Comparison of ENCODE assay signal across 7 mouse cellular contexts in the genomic region with DNA sequence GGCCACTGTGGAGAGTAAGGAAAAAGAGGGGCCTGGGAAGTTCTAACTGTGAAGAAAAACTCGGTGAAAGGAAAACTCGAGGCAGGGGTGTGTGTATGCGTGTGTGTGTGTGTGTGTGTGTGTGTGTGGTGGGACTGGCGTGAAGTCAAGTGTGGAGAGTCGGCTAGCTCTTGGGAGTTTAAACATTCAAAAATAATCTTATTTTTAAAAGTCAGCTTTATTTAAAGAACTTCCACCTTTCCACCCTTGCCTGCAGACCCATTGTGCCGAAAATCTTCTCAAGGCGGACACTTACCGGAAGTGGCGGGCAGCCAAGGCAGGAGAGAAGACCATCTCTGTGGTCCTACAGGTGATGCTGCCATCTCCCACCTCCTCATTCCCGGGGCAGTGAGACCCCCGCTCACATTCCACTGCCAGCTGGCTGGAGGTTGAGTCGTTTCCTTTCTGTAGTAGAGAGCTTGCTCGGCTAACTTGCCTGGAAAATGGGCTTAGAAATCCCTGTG. TPM values are rescaled to one million over a fixed set of nuclear protein-coding genes. Genes with fewer than 3 reads are reported as not detected.
DNase-seq lines count a peak whose midpoint lies in the region; ATAC-seq and TF ChIP-seq lines count a peak whose summit lies in the region.

No protein-coding gene starts in this region.

- ATAC-seq in embryonic facial prominence, embryonic 15.5 days (ENCODE audit: insufficient number of reproducible peaks, low FRiP score, low TSS enrichment, low read depth), result no peak; the same call in 1 of the 2 replicates
- no peak for ATAC-seq in intestine, postnatal 0 days
- ATAC-seq in neural tube, embryonic 15.5 days (ENCODE audit: low FRiP score), result peak; percentile 12; the same call in 1 of the 2 replicates
- no peak for ATAC-seq in monocyte, adult 5-6 weeks (replicated peaks; ENCODE audit: insufficient number of reproducible peaks, low FRiP score, low TSS enrichment, poor library complexity, severe bottlenecking)

- TF ChIP-seq CTCF in lung, adult 2 months (IDR thresholded peaks at IDR 0.05; ENCODE audit: insufficient read depth, low read length), result no peak
- no peak for TF ChIP-seq CTCF in intestine, postnatal 0 days (IDR thresholded peaks at IDR 0.05; ENCODE audit: low read depth)

- H3K36me3 ChIP-seq in embryonic facial prominence, embryonic 15.5 days, result peaks cover 32% of the 10 kb centered on the region
- peaks cover 7% of the 10 kb centered on the region; the same call in 1 of the 2 replicates for H3K36me3 ChIP-seq in intestine, postnatal 0 days (ENCODE audit: control insufficient read depth, insufficient read depth)
- peaks cover 25% of the 10 kb centered on the region for H3K36me3 ChIP-seq in neural tube, embryonic 15.5 days

- H3K27me3 ChIP-seq in embryonic facial prominence, embryonic 15.5 days, result no peaks in the 10 kb centered on the region
- no peaks in the 10 kb centered on the region for H3K27me3 ChIP-seq in intestine, postnatal 0 days (replicated peaks; ENCODE audit: control insufficient read depth, insufficient read depth, low read length)
- no peaks in the 10 kb centered on the region for H3K27me3 ChIP-seq in neural tube, embryonic 15.5 days (replicated peaks)

- 0 out of 2 replicates have a peak, but pooled peaks cover 2% of the 10 kb centered on the region for H3K4me1 ChIP-seq in lung, adult 2 months (ENCODE audit: control insufficient read depth, insufficient read depth, low read length)
- peaks cover 13% of the 10 kb centered on the region for H3K4me1 ChIP-seq in embryonic facial prominence, embryonic 15.5 days
- H3K4me1 ChIP-seq in intestine, postnatal 0 days (replicated peaks; ENCODE audit: control insufficient read depth, insufficient read depth, low read length), result 0 out of 2 replicates have a peak, but pooled peaks cover 3% of the 10 kb centered on the region
- H3K4me1 ChIP-seq in neural tube, embryonic 15.5 days, result peaks cover 17% of the 10 kb centered on the region

- 21% methylated on average over 13 of the region's 13 CpGs for WGBS in lung, adult 2 months
- 20% methylated on average over 13 of the region's 13 CpGs for WGBS in embryonic facial prominence, embryonic 15.5 days
- WGBS in intestine, postnatal 0 days, result 19% methylated on average over 13 of the region's 13 CpGs
- 31% methylated on average over 13 of the region's 13 CpGs for WGBS in neural tube, embryonic 15.5 days

- H3K9ac ChIP-seq in embryonic facial prominence, embryonic 15.5 days, result peak overlapping the region; percentile 87
- H3K9ac ChIP-seq in intestine, postnatal 0 days (ENCODE audit: low read depth, low read length), result peak overlapping the region; percentile 77
- peak overlapping the region; percentile 79 for H3K9ac ChIP-seq in neural tube, embryonic 15.5 days (replicated peaks)

- TF ChIP-seq POLR2A in lung, adult 2 months (IDR thresholded peaks at IDR 0.05; ENCODE audit: borderline replicate concordance, extremely low read depth, low read depth, low read length), result no peak

- DNase-seq in lung, adult 2 months, result no peak
- DNase-seq in lung, postnatal 14 days, result no peak
- no peak for DNase-seq in thymus, postnatal 14 days

- peak overlapping the region; percentile 84; the same call in 1 of the 2 replicates for H3K27ac ChIP-seq in embryonic facial prominence, embryonic 15.5 days (replicated peaks)
- H3K27ac ChIP-seq in intestine, postnatal 0 days (ENCODE audit: low read depth, low read length), result peak overlapping the region; percentile 30; the same call in 1 of the 2 replicates
- H3K27ac ChIP-seq in neural tube, embryonic 15.5 days (replicated peaks), result peak overlapping the region; percentile 73; the same call in 1 of the 2 replicates

- H3K9me3 ChIP-seq in embryonic facial prominence, embryonic 15.5 days (replicated peaks), result no peaks in the 10 kb centered on the region
- H3K9me3 ChIP-seq in intestine, postnatal 0 days (ENCODE audit: control insufficient read depth), result no peaks in the 10 kb centered on the region
- H3K9me3 ChIP-seq in neural tube, embryonic 15.5 days (replicated peaks), result no peaks in the 10 kb centered on the region

- H3K4me2 ChIP-seq in embryonic facial prominence, embryonic 15.5 days (replicated peaks), result peak overlapping the region; percentile 75
- peak overlapping the region; percentile 85 for H3K4me2 ChIP-seq in intestine, postnatal 0 days (replicated peaks; ENCODE audit: low read depth)
- peak overlapping the region; percentile 77 for H3K4me2 ChIP-seq in neural tube, embryonic 15.5 days

- peak overlapping the region; percentile 97 for H3K4me3 ChIP-seq in lung, adult 2 months (replicated peaks; ENCODE audit: extremely low read depth, low read depth, low read length)
- peak overlapping the region; percentile 82 for H3K4me3 ChIP-seq in embryonic facial prominence, embryonic 15.5 days (replicated peaks)
- peak overlapping the region; percentile 92 for H3K4me3 ChIP-seq in intestine, postnatal 0 days (ENCODE audit: low read depth, low read length)
- H3K4me3 ChIP-seq in neural tube, embryonic 15.5 days (replicated peaks), result peak overlapping the region; percentile 85

RNA-seq across cellular contexts. Expression of a gene that starts 1.5 kb away (rescaled TPM):
- 36.9 and 40.5 TPM in 2 replicates for polyA plus RNA-seq in lung, adult 2 months (2012; rRNA removed)
- 122 and 127 TPM in 2 replicates for polyA plus RNA-seq in embryonic facial prominence, embryonic 15.5 days (2015; fragmentation: Nextera tagmentation; extraction: Ambion mirVana)
- 24.5 and 26.6 TPM in 2 replicates for polyA plus RNA-seq in intestine, postnatal 0 days (2015; fragmentation: Nextera tagmentation; extraction: Ambion mirVana)
- 60.2 and 75.0 TPM in 2 replicates for polyA plus RNA-seq in neural tube, embryonic 15.5 days (2015; fragmentation: Nextera tagmentation; extraction: Ambion mirVana)
- total RNA-seq in monocyte, adult 5-6 weeks (2017), result 18.0 to 42.4 TPM (median 29.6 TPM) in 3 replicates

RNA-seq across cellular contexts. Expression of a gene that starts 1.7 kb away (rescaled TPM):
- 0.15 and 24.2 TPM in 2 replicates for polyA plus RNA-seq in lung, adult 2 months (2012; rRNA removed)
- 9.4 and 16.4 TPM in 2 replicates for polyA plus RNA-seq in embryonic facial prominence, embryonic 15.5 days (2015; fragmentation: Nextera tagmentation; extraction: Ambion mirVana)
- polyA plus RNA-seq in intestine, postnatal 0 days (2015; fragmentation: Nextera tagmentation; extraction: Ambion mirVana), result not detected in 2 replicates
- polyA plus RNA-seq in neural tube, embryonic 15.5 days (2015; fragmentation: Nextera tagmentation; extraction: Ambion mirVana), result 0.51 TPM in 1 of 2 replicates, not detected in the other
- total RNA-seq in monocyte, adult 5-6 weeks (2017), result not detected in 3 replicates

RNA-seq across cellular contexts. Expression of a gene that starts 17.1 kb away (rescaled TPM):
- 14.7 and 16.5 TPM in 2 replicates for polyA plus RNA-seq in lung, adult 2 months (2012; rRNA removed)
- 11.2 and 11.4 TPM in 2 replicates for polyA plus RNA-seq in embryonic facial prominence, embryonic 15.5 days (2015; fragmentation: Nextera tagmentation; extraction: Ambion mirVana)
- polyA plus RNA-seq in intestine, postnatal 0 days (2015; fragmentation: Nextera tagmentation; extraction: Ambion mirVana), result 3.4 TPM in 2 replicates
- polyA plus RNA-seq in neural tube, embryonic 15.5 days (2015; fragmentation: Nextera tagmentation; extraction: Ambion mirVana), result 18.8 and 21.1 TPM in 2 replicates
- 2.5 to 6.9 TPM (median 2.9 TPM) in 3 replicates for total RNA-seq in monocyte, adult 5-6 weeks (2017)

RNA-seq across cellular contexts. Expression of a gene that starts 35.3 kb away (rescaled TPM):
- not detected in 2 replicates for polyA plus RNA-seq in lung, adult 2 months (2012; rRNA removed)
- polyA plus RNA-seq in embryonic facial prominence, embryonic 15.5 days (2015; fragmentation: Nextera tagmentation; extraction: Ambion mirVana), result 0.62 and 0.72 TPM in 2 replicates
- 0.05 TPM in 1 of 2 replicates, not detected in the other for polyA plus RNA-seq in intestine, postnatal 0 days (2015; fragmentation: Nextera tagmentation; extraction: Ambion mirVana)
- 0.98 and 1.2 TPM in 2 replicates for polyA plus RNA-seq in neural tube, embryonic 15.5 days (2015; fragmentation: Nextera tagmentation; extraction: Ambion mirVana)
- total RNA-seq in monocyte, adult 5-6 weeks (2017), result 1.1 TPM in 1 of 3 replicates, not detected in the others

RNA-seq across cellular contexts. Expression of a gene that starts 39.8 kb away (rescaled TPM):
- 20.2 and 24.5 TPM in 2 replicates for polyA plus RNA-seq in lung, adult 2 months (2012; rRNA removed)
- polyA plus RNA-seq in embryonic facial prominence, embryonic 15.5 days (2015; fragmentation: Nextera tagmentation; extraction: Ambion mirVana), result 27.3 and 27.8 TPM in 2 replicates
- 17.9 and 25.4 TPM in 2 replicates for polyA plus RNA-seq in intestine, postnatal 0 days (2015; fragmentation: Nextera tagmentation; extraction: Ambion mirVana)
- polyA plus RNA-seq in neural tube, embryonic 15.5 days (2015; fragmentation: Nextera tagmentation; extraction: Ambion mirVana), result 29.3 and 33.2 TPM in 2 replicates
- 4.8 to 9.7 TPM (median 7.9 TPM) in 3 replicates for total RNA-seq in monocyte, adult 5-6 weeks (2017)

Comparison
In these comparisons a context has a peak if more than half of its experiments do, and no peak if none do; other contexts are left out.
1. H3K27ac ChIP-seq: peak in every context shown above with its lines; median percentile 84 in embryonic facial prominence, embryonic 15.5 days; 73 in neural tube, embryonic 15.5 days; 30 in intestine, postnatal 0 days.